Mouse (Mus musculus) liver, embryonic 14.5 days (tissue): ENCODE measurements around the gene Cldn2. TPM values are rescaled to one million over a fixed set of nuclear protein-coding genes. Genes with fewer than 3 reads are reported as not detected.
A peak's percentile ranks its signal among the peaks of the same experiment; 100 is the strongest.

Source experiments
- ATAC-seq: fragments of 200-750 bp; cut with Nextera tagmentation; 2 replicates; pipeline ENCODE4 v1.8.0; 2017; ENCODE audit warnings: moderate number of reproducible peaks, mild to moderate bottlenecking, moderate library complexity; ENCODE audit not compliant: insufficient read depth
- DNase-seq, 3 experiments: peaks; one replicate each; pipeline ENCODE4 v3.0.0-alpha.2; 2012 to 2013; ENCODE audit warnings: low read depth in 3 of 3, low spot score in 3 of 3
- H3K27ac ChIP-seq: fragments of 300-500 bp; sonication (generic); 2 replicates; pipeline ENCODE4 v1.5.1; 2014; ENCODE audit warnings: moderate library complexity, mild to moderate bottlenecking, control low read depth, inconsistent platforms
- H3K27me3 ChIP-seq: fragments of 300-500 bp; sonication (generic); 2 replicates; pipeline ENCODE4 v1.6.1; 2014; ENCODE audit warnings: mild to moderate bottlenecking, low read length, moderate library complexity; ENCODE audit not compliant: control insufficient read depth, insufficient read depth
- H3K36me3 ChIP-seq: fragments of 300-500 bp; sonication (generic); replicated peaks from 2 replicates; pipeline ENCODE4 v1.6.1; 2014; ENCODE audit warnings: low read depth; ENCODE audit not compliant: control insufficient read depth, insufficient read depth
- H3K4me1 ChIP-seq, 2 experiments: fragments of 200-500 bp in 1 of 2; fragments of 300-500 bp in 1 of 2; sonication (generic) in 1 of 2; replicated peaks; 2 replicates each; pipeline ENCODE4 v1.6.1; 2012 to 2014; ENCODE audit warnings: antibody characterized with exemption in 1 of 2, inconsistent platforms in 1 of 2, low read length in 1 of 2; ENCODE audit not compliant: control insufficient read depth in 2 of 2, insufficient read depth in 2 of 2
- H3K4me2 ChIP-seq: fragments of 300-500 bp; sonication (generic); 2 replicates; pipeline ENCODE4 v1.6.1; 2014; ENCODE audit warnings: low read depth, mild to moderate bottlenecking, control low read depth, moderate library complexity
- H3K4me3 ChIP-seq, 2 experiments: fragments of 200-500 bp in 1 of 2; fragments of 300-500 bp in 1 of 2; sonication (generic) in 1 of 2; 2 replicates each; pipeline ENCODE4 v1.5.1; 2012 to 2014; ENCODE audit warnings: low read depth in 2 of 2, low read length in 2 of 2, mild to moderate bottlenecking in 2 of 2, control low read depth in 1 of 2, inconsistent platforms in 1 of 2, moderate library complexity in 1 of 2; ENCODE audit not compliant: insufficient read depth in 1 of 2
- H3K9ac ChIP-seq: fragments of 300-500 bp; sonication (generic); replicated peaks from 2 replicates; pipeline ENCODE4 v1.6.1; 2014; ENCODE audit warnings: mild to moderate bottlenecking, control low read depth, moderate library complexity
- H3K9me3 ChIP-seq: fragments of 300-500 bp; sonication (generic); 2 replicates; pipeline ENCODE4 v1.6.1; 2016; ENCODE audit warnings: low read length, mixed read lengths; ENCODE audit not compliant: control insufficient read depth
- CTCF ChIP-seq: IDR thresholded peaks from 2 replicates; pipeline ENCODE4 v1.5.1; 2016; ENCODE audit warnings: antibody characterized with exemption, low read depth, control low read depth
- EP300 ChIP-seq: IDR thresholded peaks from 2 replicates; pipeline ENCODE4 v1.6.1; 2016; ENCODE audit warnings: antibody characterized with exemption, low read depth
- WGBS: fragments of 180-500 bp; shearing (Covaris S2); extraction: QIAGEN DNeasy Blood & Tissue Kit; methylation state at CpG from one replicate; pipeline ENCODE4 v1.1.7; 2014; ENCODE audit not compliant: insufficient replicate concordance; 5-methylcytosine and 5-hydroxymethylcytosine counted together
- polyA plus RNA-seq, 2 experiments: library from polyadenylated mRNA; depleted of rRNA in 1 of 2; stranded (reverse) in 1 of 2; unstranded in 1 of 2; fragments of >200 nt; fragmentation: Nextera tagmentation in 1 of 2; extraction: Ambion mirVana in 1 of 2; gene quantifications; 2 replicates each; pipeline versions ENCODE4 v1.2.1 to v1.2.3; 2012 to 2014

Gene Cldn2
- polyA plus RNA-seq, 2 experiments = 0.11 to 0.18 TPM

- peak; percentile 17 to 38 (median 17) for DNase-seq
- Histone ChIP-seq H3K4me2 (peak overlapping the region; percentile 26), H3K36me3 (no peaks in the 10 kb centered on the region), H3K27me3 (no peaks in the 10 kb centered on the region), H3K9ac (no peak overlapping the region), H3K9me3 (no peaks in the 10 kb centered on the region), H3K4me1 (peaks cover 0 to 5% of the 10 kb centered on the region in 2 experiments; a peak in 2 of 4 replicates), H3K27ac (no peak overlapping the region), H3K4me3 (no peak overlapping the region)
- peak; percentile 69 for ATAC-seq
- TF ChIP-seq EP300 (no peak), CTCF (peak; percentile 75)
- 15% methylated on average over 18 of the region's 18 CpGs for WGBS
Observed at GRCm38 (mm10) chrX:139774309-139775083, 26.1 kb upstream of the Cldn2 start.

GRCm38 (mm10) chrX:139775084-139775612, 25.5 kb upstream of the Cldn2 start:
- H3K27me3 ChIP-seq = no peaks in the 10 kb centered on the region
- TF ChIP-seq CTCF = no peak
- TF ChIP-seq EP300 = no peak
- peaks cover 0 to 6% of the 10 kb centered on the region in 2 experiments; a peak in 2 of 4 replicates for H3K4me1 ChIP-seq
- H3K4me2 ChIP-seq = no peak overlapping the region
- H3K36me3 ChIP-seq = no peaks in the 10 kb centered on the region
- no peak overlapping the region for H3K9ac ChIP-seq
- no peak for ATAC-seq
- no peak overlapping the region for H3K27ac ChIP-seq
- no peak for DNase-seq
- 62% methylated on average over 7 of the region's 7 CpGs for WGBS
- no peaks in the 10 kb centered on the region for H3K9me3 ChIP-seq
- H3K4me3 ChIP-seq = no peak overlapping the region

- H3K27me3 ChIP-seq = no peaks in the 10 kb centered on the region
- no peak overlapping the region for H3K27ac ChIP-seq
- 60% methylated on average over 4 of the region's 4 CpGs for WGBS
- no peak overlapping the region for H3K9ac ChIP-seq
- H3K4me3 ChIP-seq = no peak overlapping the region
- ATAC-seq (no peak), DNase-seq (no peak)
- H3K9me3 ChIP-seq = no peaks in the 10 kb centered on the region
- TF ChIP-seq EP300 (no peak), CTCF (no peak)
- H3K36me3 ChIP-seq = no peaks in the 10 kb centered on the region
- no peak overlapping the region for H3K4me2 ChIP-seq
- peaks cover 0 to 21% of the 10 kb centered on the region in 2 experiments; a peak in 3 of 4 replicates for H3K4me1 ChIP-seq
Observed at GRCm38 (mm10) chrX:139777357-139777756, 23.3 kb upstream of the Cldn2 start.

- no peaks in the 10 kb centered on the region for H3K27me3 ChIP-seq
- H3K9me3 ChIP-seq = no peaks in the 10 kb centered on the region
- H3K4me3 ChIP-seq = no peak overlapping the region
- H3K4me2 ChIP-seq = no peak overlapping the region
- peaks cover 0 to 21% of the 10 kb centered on the region in 2 experiments; a peak in 3 of 4 replicates for H3K4me1 ChIP-seq
- H3K9ac ChIP-seq = no peak overlapping the region
- TF ChIP-seq CTCF (no peak), EP300 (no peak)
- DNase-seq (no peak), ATAC-seq (no peak)
- no peak overlapping the region for H3K27ac ChIP-seq
- WGBS = 68% methylated on average over 1 of the region's 1 CpGs
- no peaks in the 10 kb centered on the region for H3K36me3 ChIP-seq
Observed at GRCm38 (mm10) chrX:139778886-139779285, 21.7 kb upstream of the Cldn2 start.

- H3K9ac ChIP-seq = no peak overlapping the region
- H3K27ac ChIP-seq = no peak overlapping the region
- H3K9me3 ChIP-seq = no peaks in the 10 kb centered on the region
- no peak overlapping the region for H3K4me3 ChIP-seq
- TF ChIP-seq CTCF (no peak), EP300 (no peak)
- peaks cover 0 to 21% of the 10 kb centered on the region in 2 experiments; a peak in 3 of 4 replicates for H3K4me1 ChIP-seq
- H3K27me3 ChIP-seq = no peaks in the 10 kb centered on the region
- H3K36me3 ChIP-seq = no peaks in the 10 kb centered on the region
- ATAC-seq = no peak
- H3K4me2 ChIP-seq = no peak overlapping the region
- 71% methylated on average over 5 of the region's 5 CpGs for WGBS
- no peak for DNase-seq
Observed at GRCm38 (mm10) chrX:139779401-139779800, 21.2 kb upstream of the Cldn2 start.
